Mouse (Mus musculus) frontal cortex, postnatal 25 days (tissue): ENCODE measurements at regions not wholly inside any gene's neighbourhood (a gene's known extent, or its start where the extent isn't known, plus 50 kb on each side); places are given as distances from the start of the nearest gene placed in this dataset.
"Not testable (repeated sequence)": the region's sequence is repeated elsewhere in the genome, so short reads cannot be mapped to it uniquely, and the experiment has no call there.

ENCODE experiments used
- DNase-seq, 2 experiments: peaks; one replicate each; pipeline ENCODE4 v3.0.0; 2022; ENCODE audit warnings: low spot score in 2 of 2

GRCm38 (mm10) chr1:14109190-14109482 lies 1984.0 kb downstream of the 4930444P10Rik start:
- DNase-seq: no peak

GRCm38 (mm10) chr1:14108450-14109189 lies 1984.5 kb downstream of the 4930444P10Rik start:
- no peak for DNase-seq

DNA sequence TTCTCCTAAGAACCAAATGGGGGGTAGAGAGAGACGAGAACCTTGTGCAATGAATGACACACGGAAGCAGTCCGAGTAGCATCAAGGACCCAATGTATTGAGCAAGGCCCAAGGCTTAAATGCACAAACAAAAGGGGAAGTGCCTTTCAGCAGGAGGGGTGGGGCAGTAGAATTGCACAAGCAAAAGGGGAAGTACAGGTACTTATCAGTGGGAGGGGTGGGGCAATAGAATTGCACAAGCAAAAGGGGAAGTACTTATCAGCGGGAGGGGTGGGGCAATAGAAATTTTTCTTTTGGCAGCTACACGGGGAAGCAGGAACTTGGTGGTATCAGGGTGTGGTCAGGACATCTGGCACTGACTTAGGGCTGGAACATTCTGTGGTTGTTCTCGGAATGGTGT lies 1987.6 kb downstream of the 4930444P10Rik start:
- DNase-seq: not testable (repeated sequence)

DNA sequence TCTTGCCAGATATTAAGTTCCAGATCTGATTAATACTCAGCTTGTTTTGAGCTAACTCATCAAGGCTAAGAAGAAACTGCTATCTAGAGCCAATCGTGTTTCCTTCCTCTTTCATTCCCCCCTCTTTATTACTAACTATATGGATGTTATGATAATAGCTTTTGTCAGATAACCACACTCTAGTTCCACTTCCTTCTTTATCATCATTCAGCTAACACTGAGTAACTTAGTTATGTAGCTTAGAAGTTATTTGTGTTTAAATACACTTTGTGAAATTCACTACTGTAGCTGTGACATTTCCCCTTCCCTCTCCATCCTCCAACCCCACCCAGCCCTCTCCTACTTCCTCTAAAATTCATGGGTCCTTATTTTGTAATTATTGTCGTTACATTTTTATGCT lies 1988.6 kb downstream of the 4930444P10Rik start:
- DNase-seq: no peak

DNA sequence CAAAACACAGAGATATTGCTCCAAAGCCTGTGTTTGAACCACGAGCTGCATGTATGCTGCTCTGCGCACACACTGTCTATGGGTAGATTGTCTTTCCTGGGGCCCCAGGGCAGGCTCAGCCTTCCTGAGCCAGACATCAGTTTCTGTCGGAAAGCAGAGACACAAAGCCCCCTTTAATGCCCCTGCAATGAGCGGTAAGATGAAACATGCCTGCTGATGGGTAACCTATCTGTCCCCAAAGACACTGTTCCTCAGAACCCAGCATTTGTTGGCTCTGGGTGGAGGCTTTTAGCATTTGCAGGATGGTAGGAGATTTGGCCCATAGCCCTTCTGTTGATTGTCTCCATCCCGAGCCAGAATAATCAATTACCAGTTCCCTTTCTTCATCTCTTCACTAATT lies 1994.1 kb downstream of the 4930444P10Rik start:
- DNase-seq: no peak

DNA sequence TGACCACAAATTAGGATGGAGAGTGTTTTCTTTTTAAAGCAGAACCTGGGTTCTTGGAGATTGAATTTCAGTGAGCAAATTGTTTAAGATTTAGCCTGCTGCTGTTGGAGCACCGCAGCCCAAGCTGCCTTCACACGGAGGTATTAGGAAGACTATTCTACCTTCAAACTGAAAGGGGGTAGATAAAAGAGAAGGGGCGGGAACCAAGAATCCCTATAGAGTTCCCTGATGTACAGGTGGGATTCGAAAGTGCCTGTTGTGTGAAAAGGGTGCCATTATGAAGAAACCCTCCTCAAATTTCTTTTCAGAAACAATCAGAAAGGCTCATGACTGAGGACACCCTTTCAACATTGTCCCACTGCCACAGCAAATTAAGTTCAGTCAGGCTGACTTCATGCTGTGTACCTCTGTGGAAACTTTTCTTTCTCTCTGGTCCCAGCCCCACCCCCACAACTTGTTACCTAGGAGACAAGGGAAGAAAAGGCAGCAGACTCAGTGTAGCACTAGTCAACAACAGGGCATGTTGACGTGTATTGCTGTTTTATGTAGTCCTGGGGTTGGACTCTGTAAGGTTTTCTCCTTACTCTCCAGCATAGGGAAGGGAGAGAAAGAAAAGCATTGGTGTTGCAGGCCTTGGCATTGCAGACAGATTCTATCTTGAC lies 1995.4 kb downstream of the 4930444P10Rik start:
- no peak for DNase-seq

GRCm38 (mm10) chr1:14064856-14065255 lies 2028.3 kb downstream of the 4930444P10Rik start:
- DNase-seq: no peak

- no peak for DNase-seq
Measured at GRCm38 (mm10) chr1:14036163-14036562, 2057.0 kb downstream of the 4930444P10Rik start.

DNA sequence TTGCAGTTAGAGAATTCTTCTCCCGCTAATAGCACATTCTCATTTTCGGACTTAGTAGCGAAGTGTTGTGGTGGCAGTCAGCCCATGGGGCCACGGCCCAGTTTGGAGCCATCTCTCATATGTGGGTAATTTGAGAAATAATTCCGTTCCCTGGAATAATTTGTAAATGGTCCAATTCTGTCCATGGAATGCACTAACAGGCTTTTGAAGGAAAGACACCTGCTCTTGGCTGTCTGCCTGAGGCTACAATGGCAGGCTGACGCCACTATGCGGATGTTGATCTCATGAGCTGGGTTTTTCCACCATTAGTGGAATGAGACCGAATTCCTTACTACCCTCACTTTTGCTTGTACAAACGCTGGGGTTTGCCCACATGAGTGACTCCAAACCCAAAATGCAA lies 2081.6 kb downstream of the 4930444P10Rik start:
- DNase-seq: no peak

- no peak for DNase-seq
Measured at GRCm38 (mm10) chr1:14010789-14011188, 2082.3 kb downstream of the 4930444P10Rik start.

GRCm38 (mm10) chr1:14002550-14002949 lies 2090.6 kb downstream of the 4930444P10Rik start:
- DNase-seq: no peak

- no peak for DNase-seq
Measured at GRCm38 (mm10) chr1:14001431-14001830, 2091.7 kb downstream of the 4930444P10Rik start.

GRCm38 (mm10) chr1:14000605-14001395 lies 2092.3 kb downstream of the 4930444P10Rik start:
- no peak for DNase-seq

GRCm38 (mm10) chr1:13998178-13998708 lies 2094.9 kb downstream of the 4930444P10Rik start:
- no peak for DNase-seq

- no peak for DNase-seq
Measured at GRCm38 (mm10) chr1:13993825-13994509, 2099.2 kb downstream of the 4930444P10Rik start.

GRCm38 (mm10) chr1:13992978-13993377 lies 2100.1 kb downstream of the 4930444P10Rik start:
- DNase-seq: no peak

DNA sequence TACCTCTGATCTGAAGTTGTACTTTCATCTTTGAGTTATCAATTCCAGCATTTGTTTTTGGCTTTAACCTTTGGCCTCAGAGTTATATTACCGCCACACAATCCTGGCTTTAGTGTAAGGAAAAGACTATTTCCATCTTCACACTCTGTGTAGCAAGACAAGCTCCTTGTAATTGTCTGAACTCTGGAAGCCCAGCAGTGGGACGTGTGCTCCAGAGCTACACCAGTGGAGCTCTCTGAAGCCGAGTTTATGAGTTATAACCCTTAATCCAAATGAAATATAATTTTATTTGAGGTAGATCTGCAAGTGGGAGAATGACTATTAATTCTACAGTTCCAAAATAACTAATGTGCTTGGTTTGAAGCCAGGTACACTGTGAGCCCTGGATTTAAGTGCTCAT lies 2103.8 kb downstream of the 4930444P10Rik start:
- no peak for DNase-seq

DNA sequence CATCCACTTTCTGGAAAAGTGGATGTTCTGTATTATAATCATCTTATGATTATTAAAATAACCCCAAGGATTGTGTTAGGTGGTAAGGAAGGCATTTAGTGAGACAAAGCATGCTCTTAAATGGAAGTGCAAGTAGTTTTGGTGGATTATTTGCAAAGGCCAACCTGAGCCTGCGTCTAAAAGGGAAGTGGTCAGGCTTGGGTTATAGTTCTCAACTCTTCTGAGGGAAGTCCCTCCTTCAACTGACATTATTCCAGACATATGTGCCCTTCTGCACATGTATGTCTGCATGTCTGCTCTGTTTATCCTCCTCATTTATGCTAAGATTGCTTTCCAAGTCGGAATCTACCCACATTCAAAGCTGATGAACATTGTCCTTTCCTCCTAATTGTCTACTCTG lies 2108.3 kb downstream of the 4930444P10Rik start:
- DNase-seq: no peak

- no peak for DNase-seq
Measured at GRCm38 (mm10) chr1:13980273-13980672, 2112.9 kb downstream of the 4930444P10Rik start.

DNA sequence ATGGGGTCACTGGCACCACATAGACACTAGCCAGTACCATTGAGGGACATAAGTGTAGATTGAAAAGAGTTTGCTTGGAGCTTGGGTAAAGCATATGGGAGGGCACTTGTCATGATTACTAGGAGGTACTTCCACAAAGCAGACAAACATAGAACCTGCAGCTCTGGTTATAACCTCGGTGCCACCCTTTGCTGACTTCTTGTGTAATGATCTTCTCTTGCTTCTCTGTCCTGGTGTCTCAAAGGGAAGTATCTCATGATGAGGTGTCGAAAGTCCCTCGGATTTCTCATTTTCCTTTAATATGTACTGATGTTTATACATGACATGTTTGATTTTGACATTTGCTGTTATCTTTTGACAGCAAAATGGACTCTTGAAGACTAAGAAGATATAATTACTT lies 2114.5 kb downstream of the 4930444P10Rik start:
- DNase-seq: no peak

- no peak for DNase-seq
Measured at GRCm38 (mm10) chr1:13977207-13977606, 2115.9 kb downstream of the 4930444P10Rik start.

DNA sequence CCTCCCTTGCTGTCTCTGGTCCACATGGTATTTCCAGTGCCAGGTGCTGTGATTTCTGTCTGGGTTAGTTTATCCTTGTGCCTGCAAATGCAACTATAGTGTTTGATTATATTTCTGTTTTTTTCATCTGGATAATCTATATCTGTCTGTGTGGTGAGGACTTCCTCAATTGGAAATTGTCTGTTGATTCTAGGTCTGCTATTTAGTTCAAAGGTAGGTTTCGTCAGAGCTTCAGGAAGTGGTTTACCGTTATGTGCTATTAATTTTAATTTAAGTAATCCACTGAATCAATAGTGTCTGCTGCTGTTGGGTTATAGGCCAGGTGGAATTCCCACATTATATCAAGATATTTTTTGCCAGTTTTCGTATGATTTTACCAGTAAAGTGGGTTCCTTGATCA lies 2143.9 kb downstream of the 4930444P10Rik start:
- DNase-seq: no peak
